17 mouse cellular contexts compared by ENCODE assay signal in the genomic region with DNA sequence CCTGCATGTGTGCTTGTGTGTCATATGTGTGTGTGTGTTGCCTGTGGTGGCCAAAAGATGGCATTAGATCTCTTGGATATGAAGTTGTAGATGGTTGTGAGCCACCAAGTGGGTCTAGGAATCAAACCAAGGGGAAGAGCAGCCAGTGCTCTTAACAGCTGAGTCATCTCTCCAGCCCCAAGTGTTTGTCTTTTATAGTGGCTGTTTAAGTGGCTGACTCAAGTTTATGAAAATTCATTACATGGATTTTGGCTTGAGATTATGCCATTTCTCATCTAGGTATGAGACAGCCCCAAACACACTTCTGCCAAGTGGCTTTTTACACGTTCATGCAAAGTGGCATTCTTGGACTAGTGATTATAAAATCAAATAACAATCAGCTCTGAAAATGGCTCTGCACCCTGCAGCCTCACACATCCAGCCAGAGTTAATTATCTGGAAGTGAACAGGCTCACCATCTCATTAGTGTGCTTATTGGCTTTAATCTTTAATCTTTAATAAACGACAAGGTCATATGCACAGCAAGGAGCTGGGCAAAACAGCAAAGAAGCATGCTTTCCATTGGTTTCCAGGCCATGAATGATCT. TPM values are rescaled to one million over a fixed set of nuclear protein-coding genes. Genes with fewer than 3 reads are reported as not detected.
DNase-seq lines count a peak whose midpoint lies in the region; ATAC-seq and TF ChIP-seq lines count a peak whose summit lies in the region.
"Had no signal": no experiment of that assay in that cellular context is flagged by ENCODE, and none has a peak within 500 bp of the region (broad histone marks: within the 10 kb centered on the region; RNA-seq: fewer than 3 reads in every experiment).

No protein-coding gene starts in this region.

- H3K9me3 ChIP-seq in hindbrain, embryonic 14.5 days (ENCODE audit: control insufficient read depth, low read length), result no peaks in the 10 kb centered on the region
- no peaks in the 10 kb centered on the region for H3K9me3 ChIP-seq in hindbrain, embryonic 11.5 days (ENCODE audit: control insufficient read depth, low read length)
- H3K9me3 ChIP-seq in neural tube, embryonic 13.5 days, result no peaks in the 10 kb centered on the region
- H3K9me3 ChIP-seq in forebrain, postnatal 0 days (ENCODE audit: low read length), result no peaks in the 10 kb centered on the region
- H3K9me3 ChIP-seq: G1E; heart, embryonic 13.5 days; liver, embryonic 12.5 days had no signal

- TF ChIP-seq POLR2A in thymus, adult 2 months (IDR thresholded peaks at IDR 0.05; ENCODE audit: control insufficient read depth, extremely low read depth, insufficient read depth, low read length, poor library complexity), result no peak

- TF ChIP-seq CTCF in forebrain, postnatal 0 days (IDR thresholded peaks at IDR 0.05; ENCODE audit: low read depth), result no peak
- no peak for TF ChIP-seq CTCF in thymus, adult 2 months (IDR thresholded peaks at IDR 0.05; ENCODE audit: borderline replicate concordance, control insufficient read depth, extremely low read depth, insufficient read depth, low read length, poor library complexity)

- no peaks in the 10 kb centered on the region for H3K36me3 ChIP-seq in hindbrain, embryonic 14.5 days (replicated peaks; ENCODE audit: control insufficient read depth, insufficient read depth)
- H3K36me3 ChIP-seq in hindbrain, embryonic 11.5 days (ENCODE audit: control insufficient read depth, insufficient read depth, low read length), result no peaks in the 10 kb centered on the region
- no peaks in the 10 kb centered on the region for H3K36me3 ChIP-seq in neural tube, embryonic 13.5 days
- no peaks in the 10 kb centered on the region for H3K36me3 ChIP-seq in forebrain, postnatal 0 days (ENCODE audit: insufficient read depth)
- no peaks in the 10 kb centered on the region for H3K36me3 ChIP-seq in thymus, adult 2 months (ENCODE audit: control insufficient read depth, insufficient read depth, low read length)
- H3K36me3 ChIP-seq: G1E; heart, embryonic 13.5 days; liver, embryonic 12.5 days had no signal

- no peak overlapping the region for H3K9ac ChIP-seq in hindbrain, embryonic 14.5 days
- H3K9ac ChIP-seq in hindbrain, embryonic 11.5 days (ENCODE audit: low read depth, low read length), result no peak overlapping the region
- H3K9ac ChIP-seq in neural tube, embryonic 13.5 days, result no peak overlapping the region
- no peak overlapping the region for H3K9ac ChIP-seq in forebrain, postnatal 0 days
- H3K9ac ChIP-seq: heart, embryonic 13.5 days; liver, embryonic 12.5 days; lung, embryonic 14.5 days had no signal

- no peak overlapping the region for H3K4me2 ChIP-seq in hindbrain, embryonic 14.5 days (replicated peaks)
- H3K4me2 ChIP-seq in hindbrain, embryonic 11.5 days (replicated peaks; ENCODE audit: low read depth, low read length), result no peak overlapping the region
- H3K4me2 ChIP-seq in neural tube, embryonic 13.5 days, result no peak overlapping the region
- H3K4me2 ChIP-seq in forebrain, postnatal 0 days (ENCODE audit: low read depth), result no peak overlapping the region
- H3K4me2 ChIP-seq: heart, embryonic 13.5 days; liver, embryonic 12.5 days; lung, embryonic 14.5 days had no signal

- DNase-seq in hindbrain, embryonic 14.5 days (ENCODE audit: low spot score), result no peak
- DNase-seq in hindbrain, embryonic 11.5 days (ENCODE audit: low spot score), result no peak
- no peak for DNase-seq in neural tube, embryonic 10.5 days (ENCODE audit: extremely low spot score, low spot score)
- DNase-seq in forebrain, postnatal 0 days, result peak; percentile 30
- no peak for DNase-seq in heart, postnatal 25 days (ENCODE audit: low spot score)
- DNase-seq in thymus, adult 2 months, result no peak
- DNase-seq: cerebellum, adult 11 months; heart, postnatal 4 days; kidney, postnatal 10 days; lung, embryonic 14.5 days; spleen, adult 18-20 months had no signal

- no peak overlapping the region for H3K4me3 ChIP-seq in hindbrain, embryonic 14.5 days (replicated peaks; ENCODE audit: low read length)
- no peak overlapping the region for H3K4me3 ChIP-seq in hindbrain, embryonic 11.5 days (ENCODE audit: low read depth, low read length)
- H3K4me3 ChIP-seq in neural tube, embryonic 13.5 days, result no peak overlapping the region
- no peak overlapping the region for H3K4me3 ChIP-seq in forebrain, postnatal 0 days (ENCODE audit: low read depth, low read length)
- no peak overlapping the region for H3K4me3 ChIP-seq in thymus, adult 2 months (ENCODE audit: control insufficient read depth, insufficient read depth, low read length)
- H3K4me3 ChIP-seq: erythroblast, embryonic 14.5 days; heart, embryonic 13.5 days; liver, embryonic 12.5 days had no signal

- no peak overlapping the region for H3K27ac ChIP-seq in hindbrain, embryonic 14.5 days
- no peak overlapping the region for H3K27ac ChIP-seq in hindbrain, embryonic 11.5 days (ENCODE audit: low read depth, low read length)
- H3K27ac ChIP-seq in neural tube, embryonic 13.5 days (replicated peaks), result 0 out of 2 replicates have a peak overlapping the region, but pooled peaks have one; percentile 33
- H3K27ac ChIP-seq in forebrain, postnatal 0 days (ENCODE audit: low read depth, low read length), result no peak overlapping the region
- no peak overlapping the region for H3K27ac ChIP-seq in thymus, adult 2 months (ENCODE audit: control insufficient read depth, insufficient read depth, low read length)
- H3K27ac ChIP-seq: heart, embryonic 13.5 days; liver, embryonic 12.5 days had no signal

- intact Hi-C loops in heart, postnatal 25 days (cut with DNase I), result no loop called here

- ATAC-seq in hindbrain, embryonic 14.5 days (ENCODE audit: low FRiP score), result peak; percentile 36
- ATAC-seq in hindbrain, embryonic 11.5 days (ENCODE audit: low FRiP score), result no peak
- no peak for ATAC-seq in neural tube, embryonic 13.5 days (ENCODE audit: low read depth)
- peak; percentile 48; the same call in 1 of the 2 replicates for ATAC-seq in forebrain, postnatal 0 days
- ATAC-seq: intestine, postnatal 0 days; liver, embryonic 12.5 days had no signal

- no peaks in the 10 kb centered on the region for H3K27me3 ChIP-seq in hindbrain, embryonic 14.5 days (ENCODE audit: control insufficient read depth, insufficient read depth, low read length)
- H3K27me3 ChIP-seq in hindbrain, embryonic 11.5 days (ENCODE audit: control insufficient read depth, insufficient read depth, low read length), result no peaks in the 10 kb centered on the region
- H3K27me3 ChIP-seq in neural tube, embryonic 13.5 days, result no peaks in the 10 kb centered on the region
- H3K27me3 ChIP-seq in forebrain, postnatal 0 days (ENCODE audit: insufficient read depth, low read length), result no peaks in the 10 kb centered on the region
- H3K27me3 ChIP-seq in thymus, adult 2 months (ENCODE audit: control insufficient read depth, insufficient read depth, low read length), result no peaks in the 10 kb centered on the region
- H3K27me3 ChIP-seq: heart, embryonic 13.5 days; liver, embryonic 12.5 days had no signal

- 33% methylated on average over 2 of the region's 2 CpGs for WGBS in hindbrain, embryonic 14.5 days
- 67% methylated on average over 2 of the region's 2 CpGs for WGBS in hindbrain, embryonic 11.5 days
- WGBS in neural tube, embryonic 13.5 days, result 43% methylated on average over 2 of the region's 2 CpGs
- WGBS in forebrain, postnatal 0 days, result 20% methylated on average over 2 of the region's 2 CpGs
- WGBS in thymus, adult 2 months, result 84% methylated on average over 2 of the region's 2 CpGs

- H3K4me1 ChIP-seq in hindbrain, embryonic 14.5 days (replicated peaks; ENCODE audit: control insufficient read depth, insufficient read depth, low read length), result no peaks in the 10 kb centered on the region
- H3K4me1 ChIP-seq in hindbrain, embryonic 11.5 days (replicated peaks; ENCODE audit: control insufficient read depth, insufficient read depth, low read length), result no peaks in the 10 kb centered on the region
- peaks cover 8% of the 10 kb centered on the region; the same call in 1 of the 2 replicates for H3K4me1 ChIP-seq in neural tube, embryonic 13.5 days (replicated peaks)
- no peaks in the 10 kb centered on the region for H3K4me1 ChIP-seq in forebrain, postnatal 0 days (ENCODE audit: insufficient read depth)
- no peaks in the 10 kb centered on the region for H3K4me1 ChIP-seq in thymus, adult 2 months (replicated peaks; ENCODE audit: control insufficient read depth, insufficient read depth, low read length)
- H3K4me1 ChIP-seq: heart, embryonic 13.5 days; liver, embryonic 12.5 days had no signal

RNA-seq across cellular contexts. Expression of a gene that starts 43.3 kb away (rescaled TPM):
- polyA plus RNA-seq in hindbrain, embryonic 14.5 days (2014; fragmentation: Nextera tagmentation; extraction: Ambion mirVana), result 47.0 and 53.8 TPM in 2 replicates
- polyA plus RNA-seq in hindbrain, embryonic 11.5 days (2014; fragmentation: Nextera tagmentation; extraction: Ambion mirVana), result 2.2 TPM in 2 replicates
- polyA plus RNA-seq in neural tube, embryonic 13.5 days (2015; fragmentation: Nextera tagmentation; extraction: Ambion mirVana), result 38.3 and 38.6 TPM in 2 replicates
- 70.2 and 71.3 TPM in 2 replicates for total RNA-seq in forebrain, postnatal 0 days (2014; rRNA removed)
- 54.2 and 67.8 TPM in 2 replicates for polyA plus RNA-seq in forebrain, postnatal 0 days (2015; fragmentation: Nextera tagmentation; extraction: Ambion mirVana)
- 1 to 10 TPM; 1.5 to 2.3 TPM for total RNA-seq in heart, postnatal 25 days (2021)
- 14.0 and 14.8 TPM in 2 replicates for polyA plus RNA-seq in thymus, adult 2 months (2012; rRNA removed)
- polyA plus RNA-seq: erythroblast, embryonic 14.5 days; G1E had no signal

Comparison
In these comparisons a context has a peak if more than half of its experiments do, and no peak if none do; other contexts are left out.
1. ATAC-seq: peak in hindbrain, embryonic 14.5 days (single experiment) and forebrain, postnatal 0 days (single experiment); none in hindbrain, embryonic 11.5 days (single experiment) and neural tube, embryonic 13.5 days (single experiment).